8 mouse cellular contexts compared by ENCODE assay signal in the genomic region with DNA sequence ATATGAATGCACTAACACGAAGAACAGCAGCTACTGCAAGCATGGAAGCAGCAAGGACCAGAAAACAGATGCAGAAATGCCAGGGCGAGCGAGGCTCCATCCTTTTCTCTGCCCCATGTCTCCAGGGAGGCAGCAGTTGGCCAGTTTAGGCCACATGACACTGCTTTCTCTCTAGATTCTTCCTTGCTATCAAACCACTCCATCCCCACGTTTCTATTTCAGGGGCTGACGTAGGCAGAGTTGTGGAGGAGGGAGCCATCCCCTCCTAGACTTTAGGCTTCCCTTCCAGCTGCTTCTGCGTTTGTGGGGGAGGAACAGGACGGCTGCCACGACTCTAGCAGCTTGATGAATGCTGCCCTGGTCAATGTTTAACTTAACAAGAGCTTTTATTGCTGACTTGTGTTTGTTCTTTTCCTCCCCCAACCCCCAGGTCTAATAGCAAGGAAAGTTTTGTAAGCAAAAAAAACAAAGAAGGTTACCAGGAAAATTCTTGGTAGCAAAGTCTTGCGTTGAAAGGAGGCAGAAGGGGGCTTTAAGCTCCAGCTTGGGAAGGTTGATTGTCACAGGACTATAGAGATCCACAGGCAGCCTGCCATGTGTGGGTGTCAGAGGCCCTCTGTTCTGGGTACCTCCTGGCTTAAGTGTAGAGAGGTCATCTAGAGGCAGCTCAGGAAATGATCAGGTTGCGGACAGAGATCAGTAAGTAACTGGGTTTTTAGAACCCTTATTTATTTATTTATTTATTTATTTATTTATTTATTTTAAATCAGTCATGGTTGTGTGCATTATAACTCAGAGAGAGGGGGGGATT.
DNase-seq lines count a peak whose midpoint lies in the region; ATAC-seq and TF ChIP-seq lines count a peak whose summit lies in the region.

No protein-coding gene starts in this region.

- peaks cover 3% of the 10 kb centered on the region; the same call in 1 of the 2 replicates for H3K9me3 ChIP-seq in forebrain, embryonic 16.5 days (ENCODE audit: control insufficient read depth, low read length)
- no peaks in the 10 kb centered on the region for H3K9me3 ChIP-seq in forebrain, embryonic 14.5 days (replicated peaks; ENCODE audit: control insufficient read depth, low read length)
- H3K9me3 ChIP-seq in intestine, postnatal 0 days (ENCODE audit: control insufficient read depth): no peaks in the 10 kb centered on the region
- H3K9me3 ChIP-seq in stomach, embryonic 14.5 days (ENCODE audit: control insufficient read depth, low read depth, low read length): no peaks in the 10 kb centered on the region

- H3K4me1 ChIP-seq in forebrain, embryonic 16.5 days (replicated peaks; ENCODE audit: control insufficient read depth, insufficient read depth, low read length): peaks cover 5% of the 10 kb centered on the region
- peaks cover 9% of the 10 kb centered on the region; the same call in 1 of the 2 replicates for H3K4me1 ChIP-seq in forebrain, embryonic 14.5 days (ENCODE audit: control insufficient read depth, insufficient read depth, low read length)
- H3K4me1 ChIP-seq in intestine, postnatal 0 days (replicated peaks; ENCODE audit: control insufficient read depth, insufficient read depth, low read length): peaks cover 10% of the 10 kb centered on the region
- H3K4me1 ChIP-seq in stomach, embryonic 14.5 days (ENCODE audit: control insufficient read depth, insufficient read depth, low read length): peaks cover 41% of the 10 kb centered on the region

- H3K36me3 ChIP-seq in forebrain, embryonic 16.5 days (ENCODE audit: control insufficient read depth, insufficient read depth): no peaks in the 10 kb centered on the region
- H3K36me3 ChIP-seq in forebrain, embryonic 14.5 days (ENCODE audit: control insufficient read depth, insufficient read depth, low read length): no peaks in the 10 kb centered on the region
- H3K36me3 ChIP-seq in intestine, postnatal 0 days (ENCODE audit: control insufficient read depth, insufficient read depth): no peaks in the 10 kb centered on the region
- H3K36me3 ChIP-seq in stomach, embryonic 14.5 days (ENCODE audit: control insufficient read depth, insufficient read depth, low read length): no peaks in the 10 kb centered on the region

- no peak overlapping the region for H3K27ac ChIP-seq in forebrain, embryonic 16.5 days (ENCODE audit: low read length)
- H3K27ac ChIP-seq in forebrain, embryonic 14.5 days (ENCODE audit: low read depth, low read length): no peak overlapping the region
- H3K27ac ChIP-seq in intestine, postnatal 0 days (ENCODE audit: low read depth, low read length): peak overlapping the region; percentile 66
- H3K27ac ChIP-seq in stomach, embryonic 14.5 days (ENCODE audit: low read length): peak overlapping the region; percentile 90

- H3K27me3 ChIP-seq in forebrain, embryonic 16.5 days (replicated peaks; ENCODE audit: control insufficient read depth, insufficient read depth, low read length): no peaks in the 10 kb centered on the region
- no peaks in the 10 kb centered on the region for H3K27me3 ChIP-seq in forebrain, embryonic 14.5 days (replicated peaks; ENCODE audit: control insufficient read depth, insufficient read depth, low read length)
- no peaks in the 10 kb centered on the region for H3K27me3 ChIP-seq in intestine, postnatal 0 days (replicated peaks; ENCODE audit: control insufficient read depth, insufficient read depth, low read length)
- no peaks in the 10 kb centered on the region for H3K27me3 ChIP-seq in stomach, embryonic 14.5 days (ENCODE audit: control insufficient read depth, insufficient read depth, low read length)

- TF ChIP-seq CTCF in intestine, postnatal 0 days (IDR thresholded peaks at IDR 0.05; ENCODE audit: low read depth): no peak

- WGBS in forebrain, embryonic 16.5 days: 37% methylated on average over 10 of the region's 10 CpGs
- 45% methylated on average over 10 of the region's 10 CpGs for WGBS in forebrain, embryonic 14.5 days
- 11% methylated on average over 10 of the region's 10 CpGs for WGBS in intestine, postnatal 0 days
- WGBS in stomach, embryonic 14.5 days: 10% methylated on average over 10 of the region's 10 CpGs

- H3K4me2 ChIP-seq in forebrain, embryonic 16.5 days (ENCODE audit: low read length): no peak overlapping the region
- H3K4me2 ChIP-seq in forebrain, embryonic 14.5 days (ENCODE audit: low read length): no peak overlapping the region
- peak overlapping the region; percentile 59 for H3K4me2 ChIP-seq in intestine, postnatal 0 days (replicated peaks; ENCODE audit: low read depth)
- H3K4me2 ChIP-seq in stomach, embryonic 14.5 days (replicated peaks; ENCODE audit: low read depth, low read length): peak overlapping the region; percentile 24

- DNase-seq in forebrain, embryonic 14.5 days (ENCODE audit: low spot score): no peak
- peak; percentile 99 for DNase-seq in heart, adult 11 months
- peak; percentile 66 to 73 for DNase-seq in left cerebral cortex, postnatal 10 days (ENCODE audit: extremely low spot score in 1 of 2, low spot score in 2 of 2)
- peak; percentile 85 for DNase-seq in lung, postnatal 36 days
- DNase-seq in cerebellum, adult 18-20 months: no peak

- no peak overlapping the region for H3K9ac ChIP-seq in forebrain, embryonic 16.5 days (replicated peaks; ENCODE audit: low read depth, low read length)
- no peak overlapping the region for H3K9ac ChIP-seq in forebrain, embryonic 14.5 days (ENCODE audit: low read length)
- no peak overlapping the region for H3K9ac ChIP-seq in intestine, postnatal 0 days (ENCODE audit: low read depth, low read length)
- no peak overlapping the region for H3K9ac ChIP-seq in stomach, embryonic 14.5 days (replicated peaks; ENCODE audit: low read depth, low read length)

- ATAC-seq in forebrain, embryonic 16.5 days: peak; percentile 61; the same call in 1 of the 2 replicates
- ATAC-seq in forebrain, embryonic 14.5 days: no peak
- ATAC-seq in intestine, postnatal 0 days: peak; percentile 80
- peak; percentile 90 for ATAC-seq in stomach, embryonic 14.5 days (ENCODE audit: insufficient number of reproducible peaks, insufficient read depth, low FRiP score, low read depth)

- intact Hi-C loops in left cerebral cortex, postnatal 10 days (cut with DNase I): loop anchor here (10.0 kb wide), 1 partner anchor 89 kb away; no protein-coding TSS in a partner anchor

- no peak overlapping the region for H3K4me3 ChIP-seq in forebrain, embryonic 16.5 days (replicated peaks; ENCODE audit: low read length)
- H3K4me3 ChIP-seq in forebrain, embryonic 14.5 days (ENCODE audit: low read depth, low read length): no peak overlapping the region
- H3K4me3 ChIP-seq in intestine, postnatal 0 days (ENCODE audit: low read depth, low read length): peak overlapping the region; percentile 16; the same call in 1 of the 2 replicates
- no peak overlapping the region for H3K4me3 ChIP-seq in stomach, embryonic 14.5 days (ENCODE audit: low read depth, low read length)

Comparison
In these comparisons a context has a peak if more than half of its experiments do, and no peak if none do; other contexts are left out.
1. H3K27ac ChIP-seq: peak in intestine, postnatal 0 days (single experiment) and stomach, embryonic 14.5 days (single experiment); none in forebrain, embryonic 16.5 days (single experiment) and forebrain, embryonic 14.5 days (single experiment).
2. H3K4me2 ChIP-seq: peak in intestine, postnatal 0 days (single experiment) and stomach, embryonic 14.5 days (single experiment); none in forebrain, embryonic 16.5 days (single experiment) and forebrain, embryonic 14.5 days (single experiment).
3. DNase-seq: peak in heart, adult 11 months (single experiment), left cerebral cortex, postnatal 10 days (2 of 2) and lung, postnatal 36 days (single experiment); none in forebrain, embryonic 14.5 days (single experiment) and cerebellum, adult 18-20 months (0 of 2).